Mouse (Mus musculus) liver, embryonic 14.5 days (tissue): Measurements from ENCODE around the gene Chn2.

Experiments
- CTCF ChIP-seq: IDR thresholded peaks from 2 replicates; pipeline ENCODE4 v1.5.1; 2016; ENCODE audit warnings: antibody characterized with exemption, low read depth, control low read depth
- EP300 ChIP-seq: IDR thresholded peaks from 2 replicates; pipeline ENCODE4 v1.6.1; 2016; ENCODE audit warnings: antibody characterized with exemption, low read depth

DNA sequence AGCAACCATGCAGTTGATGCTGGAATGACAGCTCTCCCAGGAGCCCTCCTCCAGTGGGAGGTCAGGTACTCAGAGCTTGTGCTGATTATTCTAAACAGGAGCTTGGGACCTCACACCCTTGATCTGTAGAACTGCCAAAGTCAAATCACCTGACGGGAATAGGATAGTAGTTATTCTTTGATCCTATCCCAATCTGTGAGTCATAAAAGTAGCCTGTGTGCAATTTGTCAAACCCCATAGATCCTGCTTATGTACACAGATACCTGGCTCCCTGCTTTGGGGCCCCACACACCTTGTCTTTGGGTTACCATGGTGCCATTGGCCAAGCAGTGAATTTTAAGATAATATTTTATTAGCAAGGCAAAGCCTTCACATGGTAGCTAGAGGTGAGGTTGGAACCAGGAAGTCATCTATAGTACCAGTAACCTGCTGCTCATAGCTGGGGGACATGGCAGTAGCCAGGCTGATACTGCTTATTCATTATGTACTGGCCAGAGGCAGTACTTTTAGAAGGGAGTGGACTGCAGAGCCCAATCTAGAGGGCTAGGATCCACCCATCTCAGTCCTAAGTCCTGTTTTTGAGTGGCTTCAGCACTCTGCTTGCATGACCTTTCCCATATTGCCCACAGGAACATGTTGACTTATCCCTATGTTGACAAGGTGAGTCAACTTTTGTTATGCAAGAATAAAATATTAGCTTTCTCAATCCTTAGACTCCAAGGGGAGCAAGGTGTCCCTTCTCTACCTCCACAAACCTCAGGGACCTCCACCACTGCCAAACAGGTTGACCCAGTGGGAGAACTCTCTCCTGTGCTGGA is 139.9 kb downstream of the Chn2 start:
- no peak for TF ChIP-seq EP300
- TF ChIP-seq CTCF: no peak
